Mouse (Mus musculus): ENCODE results near the gene Mllt10.

- TF ChIP-seq POLR2A (IDR thresholded peaks at IDR 0.05; ENCODE audit: insufficient read depth, low read depth, low read length) (no peak), CTCF (IDR thresholded peaks at IDR 0.05; ENCODE audit: insufficient read depth, low read depth, low read length) (no peak)
These were observed 23.1 kb upstream of the Mllt10 start for GRCm38 (mm10) chr2:18031831-18032537.
